Mouse (Mus musculus) A20 (cell line): ENCODE measurements at regions not wholly inside any gene's neighbourhood (a gene's known extent, or its start where the extent isn't known, plus 50 kb on each side); places are given as distances from the start of the nearest gene placed in this dataset.

Experiments used
- DNase-seq: peaks from one replicate; pipeline ENCODE4 v3.0.0-alpha.2; 2011; ENCODE audit warnings: low read depth, low spot score

DNA sequence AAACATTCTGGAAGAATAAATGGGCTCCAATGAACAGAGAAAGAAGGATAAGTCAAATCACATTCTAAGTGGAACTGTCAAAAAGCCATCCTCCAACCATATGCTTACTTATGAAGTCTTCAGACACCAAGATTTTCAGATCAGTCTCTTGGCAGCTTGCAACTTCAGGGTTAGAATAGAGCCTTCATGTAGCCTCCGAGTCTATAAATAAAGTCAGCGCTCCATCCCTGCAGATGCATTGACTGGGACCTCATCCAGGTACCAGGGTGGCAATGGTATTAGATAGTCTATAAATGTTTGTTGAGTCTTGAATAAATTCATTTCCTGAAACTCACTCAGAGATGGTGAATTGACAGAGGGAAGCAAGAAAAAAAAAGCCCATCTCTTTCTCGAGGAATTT, 107.2 kb upstream of the Eepd1 start:
- no peak for DNase-seq

DNA sequence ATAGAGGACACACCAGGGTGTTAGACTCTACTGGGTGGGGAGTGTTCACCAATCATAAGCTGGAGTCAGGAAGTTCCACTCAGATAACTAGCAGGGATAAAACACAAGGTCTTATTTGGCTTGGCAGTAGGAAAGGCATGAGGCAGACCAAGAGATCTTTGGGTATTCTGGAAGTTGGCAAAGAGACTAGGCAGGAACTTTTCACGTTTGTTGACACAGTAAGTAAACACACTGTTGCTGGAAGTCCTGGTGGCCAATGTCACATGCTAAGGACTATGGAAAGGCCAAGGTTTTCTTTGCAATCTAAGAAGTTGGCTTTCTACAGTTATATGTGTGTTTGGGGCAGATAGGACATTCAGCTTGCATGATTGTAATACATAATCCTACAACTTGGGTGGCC, 105.1 kb upstream of the Eepd1 start:
- DNase-seq, result no peak

DNA sequence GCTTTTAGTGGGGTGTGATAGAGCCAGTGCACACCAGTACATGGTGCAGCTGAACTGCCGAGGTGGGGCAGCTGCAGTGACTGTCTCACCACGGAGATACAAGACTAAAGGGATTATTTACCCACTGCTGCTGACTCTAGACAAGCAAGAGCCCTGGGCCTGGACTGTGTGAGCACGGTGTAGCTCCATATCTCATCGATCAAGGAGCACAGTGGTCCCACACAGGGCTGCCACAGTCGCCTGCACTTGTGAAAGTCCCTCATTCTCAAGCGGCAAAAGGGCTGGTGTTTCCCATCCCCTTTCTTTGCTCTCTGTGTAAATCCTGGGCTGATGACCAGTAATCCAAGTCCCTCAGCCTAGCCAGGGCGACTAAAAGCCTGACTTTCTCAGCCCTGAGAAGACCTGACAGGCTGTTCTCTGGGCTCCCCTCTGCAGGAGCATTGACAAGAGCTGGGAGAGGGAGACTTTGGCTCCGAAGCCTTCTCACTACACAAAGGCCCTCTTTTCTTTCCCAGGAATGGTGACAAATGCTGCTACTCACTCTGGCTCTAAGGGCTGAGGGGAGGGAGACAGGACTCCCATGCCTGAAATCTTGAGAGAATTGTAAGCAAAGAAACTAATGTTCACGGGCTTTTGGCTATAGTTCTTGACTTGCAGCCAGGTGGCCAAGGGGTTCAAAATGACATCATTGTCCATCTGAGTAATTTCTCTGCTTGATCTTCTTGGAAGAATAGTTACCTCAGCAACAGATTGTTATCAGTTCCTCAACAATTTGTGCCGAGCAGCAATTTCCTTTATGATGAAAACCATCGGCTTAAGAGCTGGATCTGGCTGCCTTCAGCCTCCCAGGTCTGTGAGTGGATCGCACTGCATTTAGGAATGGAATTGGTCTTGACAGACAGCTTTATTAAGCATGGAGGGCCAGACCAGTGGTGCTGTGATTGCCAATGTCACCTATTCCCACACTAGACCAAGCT, 103.3 kb upstream of the Eepd1 start:
- no peak for DNase-seq

DNA sequence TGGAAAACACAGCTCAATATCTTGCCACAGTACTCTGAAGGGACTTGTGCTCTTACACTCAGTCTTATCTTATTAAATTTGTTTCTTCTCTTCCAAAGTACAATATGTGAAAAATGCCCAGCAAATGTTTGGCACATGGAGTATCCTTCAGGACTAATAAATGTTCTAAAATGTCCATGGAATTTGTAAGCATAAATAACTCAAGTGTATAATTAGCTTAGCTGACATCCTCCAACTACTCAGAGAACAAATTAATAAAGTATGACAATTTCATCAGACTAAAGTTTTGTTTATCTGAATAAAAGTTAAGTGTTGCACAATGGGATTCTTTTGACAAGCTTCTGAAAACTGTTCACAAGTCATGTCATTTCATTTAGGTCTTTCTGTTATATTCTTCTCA, 96.0 kb upstream of the Eepd1 start:
- no peak for DNase-seq

DNA sequence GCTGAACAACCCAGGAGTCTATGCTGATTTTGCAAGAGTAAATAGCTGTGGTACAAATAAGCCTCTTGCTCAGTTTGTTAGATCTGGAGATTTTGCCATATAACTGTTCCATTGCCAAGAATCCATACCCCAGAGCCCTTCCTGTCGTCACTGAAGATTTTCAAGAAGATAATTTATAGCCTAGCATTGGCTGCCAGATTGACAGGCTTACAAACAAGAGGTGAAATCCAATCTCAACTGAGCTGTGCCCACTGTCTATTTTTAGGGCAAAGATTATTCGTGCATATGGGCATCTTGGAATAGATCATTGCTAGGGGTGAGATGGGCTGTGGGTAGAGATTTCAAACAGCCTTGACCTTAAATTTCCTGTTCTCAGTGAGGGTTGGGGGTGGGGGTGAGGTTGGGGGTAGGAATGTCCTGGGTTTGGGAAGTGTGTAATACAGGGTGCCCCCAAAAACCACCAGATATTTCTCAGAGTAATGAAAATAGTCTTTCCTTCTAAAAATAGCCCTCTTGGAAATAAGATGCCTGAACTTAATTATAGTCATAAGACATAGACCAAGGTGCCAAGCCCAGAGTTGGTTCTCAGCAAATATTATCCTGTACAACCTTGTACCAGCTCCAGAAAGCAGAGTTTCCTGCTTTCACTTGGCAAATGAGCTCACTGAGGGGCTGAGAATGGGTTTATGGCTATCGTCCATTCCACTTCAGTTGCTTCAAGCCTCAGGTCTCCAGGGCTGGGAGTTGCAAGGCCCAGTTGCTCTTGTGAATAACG, 93.3 kb upstream of the Eepd1 start:
- DNase-seq, result no peak

DNA sequence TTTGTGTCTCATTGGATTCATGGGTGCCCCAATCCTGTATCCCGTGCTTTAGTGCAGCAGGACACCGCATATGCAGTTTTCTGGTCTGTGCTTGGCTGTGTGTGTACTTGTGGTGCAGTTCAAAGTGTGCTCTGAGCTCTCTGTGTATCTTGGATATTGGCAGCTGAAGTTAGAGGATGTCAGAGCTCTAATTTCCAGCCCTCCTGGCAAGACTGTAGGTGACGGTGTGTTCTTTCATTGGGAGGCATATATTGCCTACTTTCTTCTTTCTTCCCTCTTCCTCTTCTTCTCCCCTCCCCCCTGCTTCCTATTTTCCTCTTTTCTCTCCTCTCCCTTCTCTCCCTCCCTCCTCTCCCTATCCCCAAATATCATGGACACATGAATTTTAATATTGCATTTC, 92.0 kb upstream of the Eepd1 start:
- no peak for DNase-seq

DNA sequence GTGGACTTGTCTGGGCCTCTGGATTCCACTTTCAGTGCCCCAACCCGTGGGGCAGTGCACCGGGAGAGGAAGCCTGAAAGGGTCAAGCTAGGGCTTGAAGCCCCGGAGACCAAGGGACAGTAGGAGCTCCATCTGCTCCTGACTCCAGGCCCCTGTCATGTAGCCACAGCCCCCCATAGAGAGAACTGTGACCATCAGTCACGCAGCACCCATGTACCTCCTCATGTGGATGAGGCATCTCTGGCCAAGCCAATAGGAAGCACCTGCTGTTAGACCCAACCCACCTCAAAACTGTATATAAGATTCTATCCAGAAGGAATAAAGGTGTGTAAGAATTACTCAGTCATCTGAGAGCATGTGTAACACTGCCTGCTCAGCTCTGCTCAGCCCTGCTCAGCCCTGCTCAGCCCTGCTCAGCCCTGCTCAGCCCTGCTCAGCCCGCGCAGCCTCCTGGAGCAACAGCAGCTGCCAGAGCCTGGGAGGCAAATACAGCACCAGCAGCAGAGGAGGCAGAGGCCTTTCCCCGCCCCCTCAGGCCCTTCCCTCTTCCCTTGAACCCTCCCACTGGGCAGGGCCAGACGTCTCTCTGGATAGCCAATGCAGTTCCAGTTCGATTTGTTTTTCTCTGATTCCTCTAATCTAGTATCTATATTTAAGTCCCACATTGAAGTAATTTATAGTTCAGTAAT, 80.6 kb upstream of the Eepd1 start:
- DNase-seq, result peak; percentile 37

DNA sequence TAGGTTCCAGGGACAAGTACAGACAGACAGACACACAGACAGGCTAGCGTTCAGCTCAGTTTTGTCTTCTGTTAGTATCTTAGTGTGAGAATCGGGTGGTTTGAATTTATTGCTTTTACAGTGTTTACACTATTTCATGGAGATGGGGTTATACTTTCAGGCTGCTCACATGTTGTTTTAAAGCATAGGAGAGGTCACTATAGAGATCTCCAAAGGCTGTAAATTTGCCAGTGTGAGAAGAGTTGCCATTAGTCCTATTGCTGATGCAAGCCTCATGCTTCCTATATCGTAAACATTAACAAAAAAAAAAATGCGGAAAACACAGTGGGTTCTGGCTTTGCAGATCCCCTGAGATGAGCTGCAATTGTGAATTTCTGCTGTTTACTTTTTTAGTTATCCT, 75.5 kb upstream of the Eepd1 start:
- DNase-seq, result no peak

DNA sequence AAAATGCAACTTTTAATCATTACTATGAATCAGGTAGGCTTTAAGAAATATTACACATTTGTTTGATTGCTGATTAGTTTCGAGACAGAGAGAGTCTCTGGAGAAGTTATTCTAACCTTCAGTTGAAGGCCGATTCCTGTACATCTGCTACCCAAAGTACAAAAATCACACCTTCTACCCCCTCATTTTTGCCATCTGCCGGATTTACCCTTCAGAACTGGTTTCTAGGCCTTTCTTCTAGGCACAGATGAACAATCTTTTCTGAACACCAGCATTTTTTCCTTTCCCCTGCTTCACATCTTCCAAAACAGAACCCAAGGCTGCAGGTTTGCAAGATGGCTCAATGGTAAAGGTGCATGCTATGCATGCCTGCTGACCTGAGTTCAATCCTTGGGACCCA, 72.8 kb upstream of the Eepd1 start:
- DNase-seq, result no peak

DNA sequence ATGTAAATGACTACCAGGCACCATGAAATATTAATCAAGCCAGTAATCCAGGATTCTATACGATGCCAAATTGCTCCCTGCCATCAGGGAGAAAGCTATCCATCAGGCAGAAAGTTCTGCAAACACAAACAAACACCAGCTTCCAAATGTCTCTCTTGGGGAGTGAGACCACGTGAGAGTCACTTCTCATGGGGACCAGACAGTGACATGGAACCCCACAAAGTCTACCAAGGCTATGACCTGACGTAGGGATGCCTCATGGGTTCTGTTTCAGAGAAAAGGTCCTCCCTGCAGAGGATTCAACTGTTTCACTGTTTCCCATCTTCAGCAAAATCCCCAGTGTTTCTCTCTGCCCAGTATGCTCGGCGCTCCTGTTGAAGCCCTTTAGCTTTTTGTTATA, 71.6 kb upstream of the Eepd1 start:
- DNase-seq, result no peak

DNA sequence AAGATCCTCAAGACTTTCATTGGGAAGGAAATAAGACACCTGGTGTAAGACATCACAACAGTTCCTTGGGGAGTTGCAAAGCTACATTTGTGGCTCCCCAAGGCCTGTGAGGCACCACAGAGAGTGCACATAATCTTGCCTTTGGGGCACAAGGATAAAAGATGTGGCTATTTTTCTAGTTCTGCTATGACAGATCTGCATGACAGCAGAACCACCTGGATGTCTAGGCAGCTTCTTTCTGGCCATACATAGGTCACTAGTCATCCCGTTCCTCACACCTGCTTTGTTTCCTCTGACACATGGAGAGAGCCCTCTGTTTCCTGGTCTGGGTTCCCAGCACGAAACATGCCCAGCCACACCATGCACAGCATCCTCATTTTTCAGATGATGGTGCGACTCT, 67.5 kb upstream of the Eepd1 start:
- peak; percentile 7 for DNase-seq

DNA sequence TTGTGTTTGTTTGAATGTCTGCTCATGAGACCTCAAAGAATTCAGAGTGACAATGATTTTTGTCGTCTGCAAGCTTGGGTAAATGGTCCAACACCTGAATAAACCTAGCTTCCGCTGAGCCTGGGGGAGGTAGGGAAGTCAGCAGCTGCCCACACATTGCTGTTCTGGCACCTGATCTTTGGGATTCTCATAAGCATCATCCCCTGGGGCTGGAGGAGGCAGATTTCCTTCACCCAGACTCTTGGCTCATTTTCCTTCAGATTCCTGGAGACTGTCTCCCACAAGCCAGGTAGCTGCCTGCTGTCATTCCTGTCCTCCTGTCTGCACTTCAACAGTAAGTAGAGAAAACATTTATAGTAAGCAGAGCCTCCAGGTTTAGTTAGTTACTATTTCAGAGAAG, 67.0 kb upstream of the Eepd1 start:
- no peak for DNase-seq

DNA sequence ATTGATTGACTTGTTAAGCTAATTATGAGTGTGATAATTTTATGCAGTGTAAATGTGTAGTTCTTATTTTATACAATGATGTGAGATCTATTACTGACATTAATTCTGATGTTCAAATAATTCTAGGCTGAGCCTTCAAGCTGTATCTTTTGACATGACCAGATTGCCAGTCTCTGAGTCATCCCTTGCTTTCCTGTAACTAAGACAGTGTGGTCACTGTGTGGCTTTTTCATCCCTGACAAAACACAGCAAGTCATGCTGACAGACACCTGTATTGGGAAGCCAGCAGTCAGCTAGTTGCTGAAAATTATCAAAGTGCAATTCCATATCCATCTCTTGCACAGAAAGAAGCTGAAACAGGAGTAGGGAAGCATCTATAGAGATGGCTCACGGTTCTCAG, 54.4 kb upstream of the Eepd1 start:
- DNase-seq, result no peak

DNA sequence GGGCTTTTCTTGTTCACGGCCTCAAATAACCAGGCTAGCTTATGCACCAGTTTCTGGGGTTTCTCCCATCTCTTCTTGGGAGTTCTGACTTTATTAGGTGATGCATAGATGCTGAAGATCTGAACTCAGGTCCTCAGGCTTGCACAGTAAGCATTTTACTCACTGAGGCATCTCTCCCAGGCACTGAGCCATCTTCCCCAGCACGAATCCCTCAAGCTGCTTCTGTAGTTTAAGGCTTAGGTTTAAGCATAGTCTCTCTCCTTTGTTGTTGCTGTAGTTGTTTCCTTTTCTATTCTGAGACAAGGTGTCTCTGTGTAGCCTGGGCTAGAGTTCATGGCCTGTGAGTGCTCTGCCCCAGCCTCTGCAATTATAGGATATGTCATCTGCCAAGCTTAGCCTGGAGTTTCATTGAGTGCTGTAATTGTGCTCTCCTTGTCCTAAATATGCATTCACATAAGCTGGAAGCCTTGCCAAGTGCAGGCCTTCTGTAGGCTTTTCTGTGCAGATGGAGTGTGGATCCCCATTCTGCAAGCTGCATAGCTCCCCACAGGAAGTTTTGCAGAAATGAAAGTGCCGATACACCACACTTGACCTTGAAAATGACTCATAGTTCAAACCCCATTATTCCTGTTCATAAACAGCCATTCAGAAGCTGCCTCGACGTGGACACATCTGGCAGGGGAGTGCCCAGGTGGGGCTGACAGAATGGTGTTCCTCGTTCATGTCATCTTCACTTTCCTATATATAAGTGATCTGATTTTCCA, 51.7 kb upstream of the Eepd1 start:
- peak; percentile 52 for DNase-seq
